Mouse (Mus musculus): ENCODE measurements around the gene Vmn1r197. TPM values are rescaled to one million over a fixed set of nuclear protein-coding genes. Genes with fewer than 3 reads are reported as not detected.
"Not testable (repeated sequence)": the region's sequence is repeated elsewhere in the genome, so short reads cannot be mapped to it uniquely, and the experiment has no call there.

Vmn1r197 gene
- not detected for total RNA-seq (2021)
- long read RNA-seq, experiment 1 = 0 reads
- long read RNA-seq, experiment 2 = 0 reads

GRCm38 (mm10) chr13:22324289-22324688 lies at the start of gene Vmn1r197:
Vmn1r197 (plus strand) TSS chr13:22324589.
- no peak for DNase-seq

GRCm38 (mm10) chr13:22284578-22284977 lies 39.8 kb upstream of the Vmn1r197 start:
- DNase-seq = no peak

- no peak for DNase-seq
Observed at GRCm38 (mm10) chr13:22289620-22290019, 34.8 kb upstream of the Vmn1r197 start, which contains the start of gene Vmn1r196. Vmn1r196 (plus strand) TSS chr13:22289920.

- not testable (repeated sequence) for DNase-seq
Observed at GRCm38 (mm10) chr13:22308075-22308474, 16.3 kb upstream of the Vmn1r197 start.

- DNase-seq = no peak
Observed at GRCm38 (mm10) chr13:22315361-22315760, 9.0 kb upstream of the Vmn1r197 start.

- DNase-seq = no peak
Observed at GRCm38 (mm10) chr13:22317366-22317765, 7.0 kb upstream of the Vmn1r197 start.

- DNase-seq = no peak
Observed at GRCm38 (mm10) chr13:22320091-22320490, 4.3 kb upstream of the Vmn1r197 start.

GRCm38 (mm10) chr13:22333269-22333668 lies 8.9 kb downstream of the Vmn1r197 start:
- DNase-seq = no peak

- no peak for DNase-seq
Observed at GRCm38 (mm10) chr13:22335565-22335964, 11.2 kb downstream of the Vmn1r197 start.

GRCm38 (mm10) chr13:22350064-22350463 lies 25.7 kb downstream of the Vmn1r197 start, which contains the start of gene Vmn1r198:
Vmn1r198 (plus strand) TSS chr13:22350364.
- no peak for DNase-seq

- DNase-seq = no peak
Observed at GRCm38 (mm10) chr13:22350813-22351212, 26.4 kb downstream of the Vmn1r197 start.

- no peak for DNase-seq
Observed at GRCm38 (mm10) chr13:22379518-22379917, 55.1 kb downstream of the Vmn1r197 start, which contains the start of gene Vmn1r199. Vmn1r199 (plus strand) TSS chr13:22379818.

- not testable (repeated sequence) for DNase-seq
Observed at GRCm38 (mm10) chr13:22381128-22381527, 56.7 kb downstream of the Vmn1r197 start.

Other genes with a start within 250 kb of the Vmn1r197 start
- not detected for gene Vmn1r188, start 240.1 kb upstream of the Vmn1r197 start, total RNA-seq (2021)
- not detected for gene Vmn1r189, start 218.8 kb upstream of the Vmn1r197 start, total RNA-seq (2021)
- not detected for gene Vmn1r191, start 140.6 kb upstream of the Vmn1r197 start, total RNA-seq (2021)
- gene Vmn1r192, start 133.4 kb upstream of the Vmn1r197 start, total RNA-seq (2021) = not detected
- gene Vmn1r193, start 101.4 kb upstream of the Vmn1r197 start, total RNA-seq (2021) = not detected
- gene Vmn1r194, start 80.4 kb upstream of the Vmn1r197 start, total RNA-seq (2021) = not detected
- gene Vmn1r195, start 54.1 kb upstream of the Vmn1r197 start, total RNA-seq (2021) = not detected
- not detected for gene Vmn1r196, start 34.7 kb upstream of the Vmn1r197 start, total RNA-seq (2021)
- gene Vmn1r198, start 25.8 kb downstream of the Vmn1r197 start, total RNA-seq (2021) = not detected
- not detected for gene Vmn1r199, start 55.2 kb downstream of the Vmn1r197 start, total RNA-seq (2021)
- not detected for gene Vmn1r200, start 65.8 kb downstream of the Vmn1r197 start, total RNA-seq (2021)
- gene Vmn1r201, start 147.3 kb downstream of the Vmn1r197 start, total RNA-seq (2021) = not detected
- under 1 TPM in 1 of 2 experiments, not detected in 1; 0.05 TPM for gene Vmn1r202, start 180.8 kb downstream of the Vmn1r197 start, total RNA-seq (2021)
- not detected for gene Vmn1r203, start 193.5 kb downstream of the Vmn1r197 start, total RNA-seq (2021)
- not detected for gene Vmn1r204, start 228.6 kb downstream of the Vmn1r197 start, total RNA-seq (2021)

Measured in gastrocnemius, postnatal 10 days (tissue).